Mouse (Mus musculus) ES-Bruce4 (cell line): ENCODE measurements at regions not wholly inside any gene's neighbourhood (a gene's known extent, or its start where the extent isn't known, plus 50 kb on each side); places are given as distances from the start of the nearest gene placed in this dataset.

Source experiments
- H3K27ac ChIP-seq: 2 replicates; pipeline ENCODE4 v1.5.1; 2012; ENCODE audit warnings: low read length, inconsistent platforms; ENCODE audit not compliant: insufficient read depth
- H3K27me3 ChIP-seq: 2 replicates; pipeline ENCODE4 v1.6.1; 2012; ENCODE audit warnings: mild to moderate bottlenecking, low read length, inconsistent platforms; ENCODE audit not compliant: control insufficient read depth, poor library complexity, insufficient read depth, severe bottlenecking
- H3K36me3 ChIP-seq: 2 replicates; pipeline ENCODE4 v1.6.1; 2012; ENCODE audit warnings: inconsistent platforms, mild to moderate bottlenecking, low read length, moderate library complexity; ENCODE audit not compliant: control insufficient read depth, poor library complexity, insufficient read depth, severe bottlenecking
- H3K4me1 ChIP-seq: one replicate; pipeline ENCODE4 v1.8.1; 2011; ENCODE audit warnings: low read length; ENCODE audit not compliant: control insufficient read depth, insufficient read depth
- H3K4me3 ChIP-seq: 2 replicates; pipeline ENCODE4 v1.5.1; 2011; ENCODE audit warnings: low read depth, mild to moderate bottlenecking, low read length
- H3K9ac ChIP-seq: 2 replicates; pipeline ENCODE4 v1.6.1; 2012; ENCODE audit warnings: low read depth, mild to moderate bottlenecking, inconsistent platforms; ENCODE audit not compliant: poor library complexity, severe bottlenecking
- H3K9me3 ChIP-seq: replicated peaks from 2 replicates; pipeline ENCODE4 v1.6.1; 2012; ENCODE audit warnings: mild to moderate bottlenecking, low read length, inconsistent platforms; ENCODE audit not compliant: control insufficient read depth, poor library complexity, insufficient read depth, severe bottlenecking
- CTCF ChIP-seq: IDR thresholded peaks from one replicate; pipeline ENCODE4 v1.8.1; 2011; ENCODE audit warnings: low read depth, low read length
- EP300 ChIP-seq: IDR thresholded peaks from 2 replicates; pipeline ENCODE4 v1.6.1; 2011; ENCODE audit warnings: low read depth, low read length; ENCODE audit not compliant: insufficient read depth
- POLR2A ChIP-seq: IDR thresholded peaks from one replicate; pipeline ENCODE4 v1.8.1; 2011; ENCODE audit warnings: low read length; ENCODE audit not compliant: insufficient read depth

- Histone ChIP-seq H3K9me3 (no peaks in the 10 kb centered on the region), H3K4me1 (no peaks in the 10 kb centered on the region), H3K4me3 (no peak overlapping the region), H3K36me3 (no peaks in the 10 kb centered on the region), H3K9ac (no peak overlapping the region), H3K27ac (no peak overlapping the region), H3K27me3 (no peaks in the 10 kb centered on the region)
- no peak for TF ChIP-seq EP300
- TF ChIP-seq POLR2A, result no peak
- no peak for TF ChIP-seq CTCF
Observed at GRCm38 (mm10) chr6:143642052-143642451, 475.0 kb downstream of the Etnk1 start.

DNA sequence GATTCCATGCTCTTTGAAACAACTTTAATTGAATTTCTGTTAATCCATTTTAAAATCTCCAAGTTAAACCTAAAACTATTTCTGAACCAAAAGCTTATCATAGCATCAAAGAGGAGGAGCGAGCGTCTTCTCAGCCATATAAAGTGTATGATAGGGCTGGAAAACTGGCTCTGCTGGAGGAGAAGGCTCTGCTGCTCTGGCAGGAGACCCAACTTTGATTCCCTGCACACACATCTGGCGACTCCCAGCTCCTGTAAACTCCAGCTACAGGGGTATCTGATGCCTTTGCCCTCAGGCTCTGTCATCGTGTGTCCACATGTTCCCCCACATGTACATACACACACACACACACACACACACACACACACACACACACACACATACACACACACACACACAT lies 479.0 kb downstream of the Etnk1 start:
- no peaks in the 10 kb centered on the region for H3K27me3 ChIP-seq
- no peaks in the 10 kb centered on the region for H3K9me3 ChIP-seq
- no peaks in the 10 kb centered on the region for H3K4me1 ChIP-seq
- H3K36me3 ChIP-seq, result no peaks in the 10 kb centered on the region
- TF ChIP-seq POLR2A (no peak), CTCF (no peak), EP300 (no peak)
- H3K27ac ChIP-seq, result no peak overlapping the region
- no peak overlapping the region for H3K9ac ChIP-seq
- H3K4me3 ChIP-seq, result no peak overlapping the region

GRCm38 (mm10) chr6:143648501-143648900 lies 481.5 kb downstream of the Etnk1 start:
- H3K9me3 ChIP-seq, result peaks cover 8% of the 10 kb centered on the region
- TF ChIP-seq POLR2A (no peak), EP300 (no peak), CTCF (no peak)

DNA sequence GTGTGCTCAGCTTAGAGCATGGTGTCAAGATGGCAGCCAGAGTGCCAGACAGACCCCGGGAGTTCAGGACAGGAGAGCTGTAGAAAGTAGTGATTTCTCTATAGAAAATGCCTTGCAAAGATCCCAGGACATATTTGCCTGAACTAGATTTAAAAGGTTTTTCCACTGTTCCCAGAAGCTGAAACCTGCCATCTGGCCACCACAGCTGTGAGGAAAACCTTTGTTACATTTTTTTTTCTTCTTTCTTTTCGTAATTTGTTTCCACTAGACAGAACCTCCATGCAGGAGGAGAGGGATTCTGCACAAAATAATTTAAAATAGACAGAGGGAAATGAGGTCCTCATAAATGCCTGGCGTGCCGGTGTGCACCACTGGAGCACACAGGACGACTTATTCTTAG lies 489.6 kb downstream of the Etnk1 start:
- H3K4me1 ChIP-seq, result no peaks in the 10 kb centered on the region
- no peaks in the 10 kb centered on the region for H3K36me3 ChIP-seq
- H3K27ac ChIP-seq, result no peak overlapping the region
- no peaks in the 10 kb centered on the region for H3K27me3 ChIP-seq
- TF ChIP-seq CTCF (no peak), POLR2A (no peak), EP300 (no peak)
- no peak overlapping the region for H3K4me3 ChIP-seq
- H3K9me3 ChIP-seq, result peaks cover 13% of the 10 kb centered on the region
- H3K9ac ChIP-seq, result no peak overlapping the region

More at GRCm38 (mm10) chr6:143648501-143648900, 481.5 kb downstream of the Etnk1 start:
- no peak overlapping the region for H3K4me3 ChIP-seq
- no peak overlapping the region for H3K27ac ChIP-seq
- no peaks in the 10 kb centered on the region for H3K36me3 ChIP-seq
- H3K4me1 ChIP-seq, result no peaks in the 10 kb centered on the region
- H3K27me3 ChIP-seq, result no peaks in the 10 kb centered on the region
- H3K9ac ChIP-seq, result no peak overlapping the region

GRCm38 (mm10) chr6:143660837-143661236 lies 493.8 kb downstream of the Etnk1 start:
- no peaks in the 10 kb centered on the region; the same call in 1 of the 2 replicates for H3K9me3 ChIP-seq
- no peak overlapping the region for H3K4me3 ChIP-seq
- TF ChIP-seq CTCF (no peak), EP300 (no peak), POLR2A (no peak)
- no peaks in the 10 kb centered on the region for H3K4me1 ChIP-seq
- H3K27ac ChIP-seq, result no peak overlapping the region
- no peaks in the 10 kb centered on the region for H3K27me3 ChIP-seq
- no peaks in the 10 kb centered on the region for H3K36me3 ChIP-seq
- H3K9ac ChIP-seq, result no peak overlapping the region

DNA sequence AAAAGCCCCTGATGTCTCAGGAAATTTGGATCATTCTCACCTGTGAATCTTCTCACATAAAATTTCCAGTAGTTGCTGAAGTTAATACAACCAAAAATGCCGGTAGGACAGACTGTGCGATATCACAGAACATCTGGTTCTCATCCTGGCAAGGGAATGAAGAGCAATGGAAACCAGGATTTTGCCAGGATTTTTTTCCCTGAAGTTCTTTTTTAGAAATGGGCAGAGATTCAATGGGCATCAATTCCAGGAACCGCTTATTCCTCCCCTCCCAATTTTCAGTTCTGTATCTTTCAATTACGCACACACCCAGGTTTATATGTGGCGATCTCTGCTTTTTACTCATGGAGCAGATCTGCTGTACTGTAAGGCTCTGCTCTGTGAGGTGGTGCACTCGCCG lies 496.3 kb downstream of the Etnk1 start:
- H3K36me3 ChIP-seq, result no peaks in the 10 kb centered on the region
- H3K9me3 ChIP-seq, result no peaks in the 10 kb centered on the region; the same call in none of the 2 replicates
- no peaks in the 10 kb centered on the region for H3K27me3 ChIP-seq
- H3K9ac ChIP-seq, result no peak overlapping the region
- TF ChIP-seq EP300 (no peak), CTCF (no peak), POLR2A (no peak)
- no peak overlapping the region for H3K4me3 ChIP-seq
- no peak overlapping the region for H3K27ac ChIP-seq
- H3K4me1 ChIP-seq, result no peaks in the 10 kb centered on the region
